Mouse (Mus musculus) embryonic facial prominence, embryonic 15.5 days (tissue): ENCODE data around the gene 1110065P20Rik. TPM values are rescaled to one million over a fixed set of nuclear protein-coding genes. Genes with fewer than 3 reads are reported as not detected.

Experiments
- ATAC-seq: fragments of 200-750 bp; cut with Nextera tagmentation; 2 replicates; pipeline ENCODE4 v1.8.0; 2017; ENCODE audit warnings: low read depth, moderate TSS enrichment; ENCODE audit not compliant: insufficient number of reproducible peaks, low FRiP score, low TSS enrichment
- H3K27ac ChIP-seq: fragments of 300-500 bp; sonication (generic); replicated peaks from 2 replicates; pipeline ENCODE4 v1.5.1; 2015; ENCODE audit warnings: mild to moderate bottlenecking, inconsistent platforms
- H3K27me3 ChIP-seq: fragments of 300-500 bp; sonication (generic); 2 replicates; pipeline ENCODE4 v1.6.1; 2015; ENCODE audit warnings: inconsistent platforms
- H3K36me3 ChIP-seq: fragments of 300-500 bp; sonication (generic); 2 replicates; pipeline ENCODE4 v1.6.1; 2015; ENCODE audit warnings: mild to moderate bottlenecking, inconsistent platforms
- H3K4me1 ChIP-seq: fragments of 300-500 bp; sonication (generic); 2 replicates; pipeline ENCODE4 v1.6.1; 2015; ENCODE audit warnings: inconsistent platforms
- H3K4me2 ChIP-seq: fragments of 300-500 bp; sonication (generic); replicated peaks from 2 replicates; pipeline ENCODE4 v1.6.1; 2015; ENCODE audit warnings: mild to moderate bottlenecking, inconsistent platforms
- H3K4me3 ChIP-seq: fragments of 300-500 bp; sonication (generic); replicated peaks from 2 replicates; pipeline ENCODE4 v1.5.1; 2015; ENCODE audit warnings: mild to moderate bottlenecking, inconsistent platforms
- H3K9ac ChIP-seq: fragments of 300-500 bp; sonication (generic); 2 replicates; pipeline ENCODE4 v1.6.1; 2015; ENCODE audit warnings: inconsistent platforms
- H3K9me3 ChIP-seq: fragments of 300-500 bp; sonication (generic); replicated peaks from 2 replicates; pipeline ENCODE4 v1.6.1; 2016; ENCODE audit warnings: inconsistent platforms
- WGBS: fragments of 180-500 bp; shearing (Covaris S2); methylation state at CpG from one replicate; pipeline ENCODE4 v1.1.7; 2015; 5-methylcytosine and 5-hydroxymethylcytosine counted together
- polyA plus RNA-seq: library from polyadenylated mRNA; unstranded; fragments of >200 nt; fragmentation: Nextera tagmentation; extraction: Ambion mirVana; gene quantifications from 2 replicates; pipeline ENCODE4 v1.2.1, GENCODE M21; 2015

Gene 1110065P20Rik
- polyA plus RNA-seq, 1 experiment from 2014 or later: 57.9 TPM

GRCm38 (mm10) chr4:124880599-124880998 lies 29.6 kb upstream of the 1110065P20Rik start, which contains the start of gene Epha10:
Gene Epha10 (plus strand): TSS chr4:124880899.
- Histone ChIP-seq H3K36me3 (no peaks in the 10 kb centered on the region), H3K9me3 (no peaks in the 10 kb centered on the region), H3K27me3 (peaks cover 57% of the 10 kb centered on the region), H3K9ac (0 out of 2 replicates have a peak within 1 kb of the TSS, but pooled peaks have one; percentile 18), H3K4me1 (peaks cover 10% of the 10 kb centered on the region), H3K4me3 (peak within 1 kb of the TSS; percentile 36), H3K4me2 (peak within 1 kb of the TSS; percentile 60), H3K27ac (no peak within 1 kb of the TSS)
- 3% methylated on average over 11 of the region's 11 CpGs for WGBS
- ATAC-seq: no peak

GRCm38 (mm10) chr4:124872719-124873118 lies 21.7 kb upstream of the 1110065P20Rik start:
- Histone ChIP-seq H3K4me2 (no peak overlapping the region), H3K36me3 (no peaks in the 10 kb centered on the region), H3K27ac (no peak overlapping the region), H3K9me3 (no peaks in the 10 kb centered on the region), H3K9ac (no peak overlapping the region), H3K27me3 (no peaks in the 10 kb centered on the region), H3K4me1 (no peaks in the 10 kb centered on the region), H3K4me3 (no peak overlapping the region)
- ATAC-seq: no peak
- 87% methylated on average over 1 of the region's 1 CpGs for WGBS

- no peak for ATAC-seq
- peaks cover 8% of the 10 kb centered on the region; the same call in 1 of the 2 replicates for H3K36me3 ChIP-seq
- H3K4me2 ChIP-seq: peak within 1 kb of the TSS; percentile 83
- H3K4me3 ChIP-seq: peak within 1 kb of the TSS; percentile 53
- H3K9me3 ChIP-seq: no peaks in the 10 kb centered on the region
- H3K27ac ChIP-seq: no peak within 1 kb of the TSS
- 2% methylated on average over 77 of the region's 77 CpGs for WGBS
- H3K4me1 ChIP-seq: peaks cover 18% of the 10 kb centered on the region
- peak within 1 kb of the TSS; percentile 35; the same call in 1 of the 2 replicates for H3K9ac ChIP-seq
- H3K27me3 ChIP-seq: peaks cover 28% of the 10 kb centered on the region
Measured at GRCm38 (mm10) chr4:124861283-124862188, 10.5 kb upstream of the 1110065P20Rik start, which contains the start of gene Maneal. Gene Maneal (minus strand): TSS chr4:124862171.

- H3K4me2 ChIP-seq: no peak overlapping the region
- WGBS: 8% methylated on average over 7 of the region's 7 CpGs
Measured at GRCm38 (mm10) chr4:124860446-124860845, 9.4 kb upstream of the 1110065P20Rik start.

GRCm38 (mm10) chr4:124858370-124858769 lies 7.4 kb upstream of the 1110065P20Rik start:
- Histone ChIP-seq H3K9me3 (no peaks in the 10 kb centered on the region), H3K9ac (no peak overlapping the region), H3K4me3 (no peak overlapping the region), H3K4me1 (peaks cover 18% of the 10 kb centered on the region), H3K27ac (no peak overlapping the region), H3K4me2 (no peak overlapping the region), H3K27me3 (peaks cover 24% of the 10 kb centered on the region), H3K36me3 (peaks cover 37% of the 10 kb centered on the region)
- WGBS: 55% methylated on average over 5 of the region's 5 CpGs
- ATAC-seq: no peak

More at GRCm38 (mm10) chr4:124860446-124860845, 9.4 kb upstream of the 1110065P20Rik start:
- Histone ChIP-seq H3K9ac (no peak overlapping the region), H3K27me3 (peaks cover 28% of the 10 kb centered on the region), H3K4me3 (no peak overlapping the region), H3K4me1 (peaks cover 18% of the 10 kb centered on the region), H3K9me3 (no peaks in the 10 kb centered on the region), H3K27ac (no peak overlapping the region), H3K36me3 (peaks cover 18% of the 10 kb centered on the region)
- ATAC-seq: no peak

- ATAC-seq: no peak
- Histone ChIP-seq H3K9me3 (no peaks in the 10 kb centered on the region), H3K27ac (no peak overlapping the region), H3K4me2 (no peak overlapping the region), H3K9ac (no peak overlapping the region), H3K4me3 (no peak overlapping the region), H3K36me3 (peaks cover 43% of the 10 kb centered on the region), H3K4me1 (peaks cover 20% of the 10 kb centered on the region), H3K27me3 (peaks cover 8% of the 10 kb centered on the region)
- 95% methylated on average over 8 of the region's 8 CpGs for WGBS
Measured at GRCm38 (mm10) chr4:124856294-124856693, 5.3 kb upstream of the 1110065P20Rik start.

- Histone ChIP-seq H3K27ac (peak within 1 kb of the TSS; percentile 88), H3K4me2 (peak within 1 kb of the TSS; percentile 81), H3K9ac (peak within 1 kb of the TSS; percentile 79), H3K4me3 (peak within 1 kb of the TSS; percentile 76), H3K4me1 (peaks cover 29% of the 10 kb centered on the region), H3K9me3 (no peaks in the 10 kb centered on the region), H3K27me3 (no peaks in the 10 kb centered on the region), H3K36me3 (peaks cover 28% of the 10 kb centered on the region)
- WGBS: under 1% methylated on average over 77 of the region's 90 CpGs
- ATAC-seq: peak; percentile 93
Measured at GRCm38 (mm10) chr4:124850261-124850913, 609 bp downstream of the 1110065P20Rik start, which contains the start of gene Yrdc. Gene Yrdc (plus strand): TSS chr4:124850679.

GRCm38 (mm10) chr4:124849631-124850260 lies 1.2 kb downstream of the 1110065P20Rik start:
- H3K27ac ChIP-seq: peak overlapping the region; percentile 88
- peak overlapping the region; percentile 81 for H3K4me2 ChIP-seq
- no peak; the same call in 1 of the 2 replicates for ATAC-seq
- H3K27me3 ChIP-seq: no peaks in the 10 kb centered on the region
- peaks cover 29% of the 10 kb centered on the region for H3K4me1 ChIP-seq
- H3K9me3 ChIP-seq: no peaks in the 10 kb centered on the region
- H3K36me3 ChIP-seq: peaks cover 23% of the 10 kb centered on the region
- peak overlapping the region; percentile 79 for H3K9ac ChIP-seq
- WGBS: 2% methylated on average over 23 of the region's 24 CpGs
- H3K4me3 ChIP-seq: peak overlapping the region; percentile 76

GRCm38 (mm10) chr4:124847573-124847972 lies 3.4 kb downstream of the 1110065P20Rik start:
- WGBS: 11% methylated on average over 8 of the region's 8 CpGs
- no peak for ATAC-seq

GRCm38 (mm10) chr4:124843493-124843892 lies 7.5 kb downstream of the 1110065P20Rik start:
- H3K4me2 ChIP-seq: no peak overlapping the region
- no peaks in the 10 kb centered on the region for H3K9me3 ChIP-seq
- 56% methylated on average over 11 of the region's 11 CpGs for WGBS
- no peak for ATAC-seq
- no peak overlapping the region for H3K9ac ChIP-seq
- no peak overlapping the region for H3K4me3 ChIP-seq
- no peaks in the 10 kb centered on the region for H3K27me3 ChIP-seq
- H3K36me3 ChIP-seq: peaks cover 47% of the 10 kb centered on the region
- 0 out of 2 replicates have a peak, but pooled peaks cover 4% of the 10 kb centered on the region for H3K4me1 ChIP-seq
- H3K27ac ChIP-seq: no peak overlapping the region

More at GRCm38 (mm10) chr4:124847573-124847972, 3.4 kb downstream of the 1110065P20Rik start:
- peaks cover 18% of the 10 kb centered on the region for H3K36me3 ChIP-seq
- H3K27ac ChIP-seq: no peak overlapping the region
- H3K27me3 ChIP-seq: no peaks in the 10 kb centered on the region
- H3K9me3 ChIP-seq: no peaks in the 10 kb centered on the region
- H3K4me3 ChIP-seq: no peak overlapping the region
- no peak overlapping the region for H3K4me2 ChIP-seq
- H3K9ac ChIP-seq: no peak overlapping the region
- peaks cover 24% of the 10 kb centered on the region for H3K4me1 ChIP-seq
